Mouse (Mus musculus) limb, embryonic 11.5 days (tissue): ENCODE results near the gene Shank3. TPM values are rescaled to one million over a fixed set of nuclear protein-coding genes. Genes with fewer than 3 reads are reported as not detected.

Experiments used
- ATAC-seq: fragments of 200-750 bp; cut with Nextera tagmentation; 2 replicates; pipeline ENCODE4 v1.8.0; 2017; ENCODE audit warnings: low read depth; ENCODE audit not compliant: insufficient number of reproducible peaks, low FRiP score, low TSS enrichment
- DNase-seq: peaks from one replicate; pipeline ENCODE4 v3.0.0-alpha.2; 2015; ENCODE audit warnings: low spot score
- H3K27ac ChIP-seq: fragments of 300-500 bp; sonication (generic); replicated peaks from 2 replicates; pipeline ENCODE4 v1.5.1; 2014; ENCODE audit warnings: low read depth, mild to moderate bottlenecking, low read length
- H3K27me3 ChIP-seq: fragments of 300-500 bp; sonication (generic); 2 replicates; pipeline ENCODE4 v1.6.1; 2014; ENCODE audit warnings: mild to moderate bottlenecking, low read length, mixed read lengths; ENCODE audit not compliant: control insufficient read depth, insufficient read depth
- H3K36me3 ChIP-seq: fragments of 300-500 bp; sonication (generic); 2 replicates; pipeline ENCODE4 v1.6.1; 2014; ENCODE audit warnings: mild to moderate bottlenecking, low read length, moderate library complexity, mixed read lengths; ENCODE audit not compliant: control insufficient read depth, insufficient read depth
- H3K4me1 ChIP-seq: fragments of 300-500 bp; sonication (generic); 2 replicates; pipeline ENCODE4 v1.6.1; 2014; ENCODE audit warnings: low read length, mixed read lengths; ENCODE audit not compliant: control insufficient read depth, insufficient read depth
- H3K4me2 ChIP-seq: fragments of 300-500 bp; sonication (generic); 2 replicates; pipeline ENCODE4 v1.6.1; 2014; ENCODE audit warnings: low read depth, mild to moderate bottlenecking, moderate library complexity; ENCODE audit not compliant: severe bottlenecking
- H3K4me3 ChIP-seq: fragments of 300-500 bp; sonication (generic); 2 replicates; pipeline ENCODE4 v1.5.1; 2014; ENCODE audit warnings: low read depth, low read length
- H3K9ac ChIP-seq: fragments of 300-500 bp; sonication (generic); 2 replicates; pipeline ENCODE4 v1.6.1; 2014; ENCODE audit warnings: mild to moderate bottlenecking, low read length
- H3K9me3 ChIP-seq: fragments of 300-500 bp; sonication (generic); 2 replicates; pipeline ENCODE4 v1.6.1; 2016; ENCODE audit warnings: low read length; ENCODE audit not compliant: control insufficient read depth
- WGBS: fragments of 180-500 bp; shearing (Covaris S2); extraction: QIAGEN DNeasy Blood & Tissue Kit; methylation state at CpG from one replicate; pipeline ENCODE4 v1.1.7; 2014; 5-methylcytosine and 5-hydroxymethylcytosine counted together
- polyA plus RNA-seq: library from polyadenylated mRNA; unstranded; fragments of >200 nt; fragmentation: Nextera tagmentation; extraction: Ambion mirVana; gene quantifications from 2 replicates; pipeline ENCODE4 v1.2.1, GENCODE M21; 2014

Gene Shank3
- polyA plus RNA-seq, 1 experiment from 2014 or later, result 1.9 TPM

DNA sequence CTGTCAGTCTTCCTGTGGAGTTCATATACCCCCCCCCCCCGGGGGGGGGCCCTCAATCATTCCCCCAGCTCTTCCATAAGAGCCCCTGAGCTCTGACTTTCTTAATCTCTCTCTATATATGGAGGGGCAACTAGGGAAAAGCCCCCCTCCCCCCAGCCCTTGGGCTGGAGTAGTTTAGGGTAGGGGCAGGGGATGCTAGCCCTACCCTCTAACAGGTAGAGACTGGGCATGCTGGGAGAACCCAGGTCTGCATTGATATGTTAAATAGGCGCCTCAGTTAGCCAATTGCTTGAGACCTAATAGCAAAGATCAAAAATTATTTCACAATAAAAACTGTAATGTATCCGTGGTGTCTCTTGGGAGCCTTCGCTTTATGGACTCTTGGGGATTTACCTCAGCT, 93.1 kb downstream of the Shank3 start:
- no peak overlapping the region for H3K9ac ChIP-seq
- WGBS, result 39% methylated on average over 4 of the region's 4 CpGs
- H3K4me3 ChIP-seq, result peak overlapping the region; percentile 81
- H3K27me3 ChIP-seq, result no peaks in the 10 kb centered on the region
- peak overlapping the region; percentile 75 for H3K4me2 ChIP-seq
- 0 out of 2 replicates have a peak, but pooled peaks cover 4% of the 10 kb centered on the region for H3K4me1 ChIP-seq
- no peak for DNase-seq
- peak; percentile 1; the same call in 1 of the 2 replicates for ATAC-seq
- no peaks in the 10 kb centered on the region for H3K9me3 ChIP-seq
- no peak overlapping the region for H3K27ac ChIP-seq
- H3K36me3 ChIP-seq, result no peaks in the 10 kb centered on the region

DNA sequence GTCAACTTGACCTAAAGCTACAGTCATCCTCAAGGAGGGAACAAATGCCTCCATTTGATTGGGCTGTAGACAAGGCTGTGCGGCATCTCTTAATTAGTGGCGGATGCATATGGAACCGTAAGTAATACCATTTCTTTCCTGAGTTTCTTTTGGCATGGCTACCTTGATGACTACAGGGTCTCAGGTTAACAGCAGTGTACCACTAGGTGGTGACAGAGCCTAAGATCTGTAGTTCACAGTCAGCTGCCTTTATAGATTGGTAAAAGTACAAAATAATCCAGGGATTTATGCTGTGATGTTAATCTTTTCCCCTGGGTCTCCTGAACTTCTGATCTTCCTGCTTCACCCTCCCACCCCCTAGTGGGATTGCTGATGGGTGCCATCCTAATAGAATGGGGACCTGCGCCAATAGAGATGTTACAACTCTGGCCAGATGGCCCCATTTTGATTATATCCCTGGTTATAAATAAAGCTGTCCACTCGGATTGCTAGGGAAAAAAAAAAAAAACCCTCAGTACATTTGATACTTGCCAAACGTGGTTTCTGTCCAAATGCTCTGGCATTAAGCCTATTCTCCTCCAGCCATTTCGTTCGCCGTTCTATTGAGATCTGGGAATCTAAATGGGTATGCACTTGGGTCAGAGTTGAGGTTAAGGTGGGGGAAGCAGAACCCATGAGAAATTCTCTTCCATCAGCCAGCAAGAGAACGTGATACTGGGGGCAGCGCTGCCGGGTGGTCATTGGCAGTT, 106.6 kb downstream of the Shank3 start:
- no peak overlapping the region for H3K27ac ChIP-seq
- no peaks in the 10 kb centered on the region for H3K4me1 ChIP-seq
- no peak overlapping the region for H3K4me2 ChIP-seq
- ATAC-seq (no peak), DNase-seq (no peak)
- H3K9ac ChIP-seq, result no peak overlapping the region
- H3K27me3 ChIP-seq, result no peaks in the 10 kb centered on the region
- H3K9me3 ChIP-seq, result no peaks in the 10 kb centered on the region
- H3K4me3 ChIP-seq, result no peak overlapping the region
- WGBS, result 83% methylated on average over 12 of the region's 12 CpGs
- no peaks in the 10 kb centered on the region for H3K36me3 ChIP-seq

DNA sequence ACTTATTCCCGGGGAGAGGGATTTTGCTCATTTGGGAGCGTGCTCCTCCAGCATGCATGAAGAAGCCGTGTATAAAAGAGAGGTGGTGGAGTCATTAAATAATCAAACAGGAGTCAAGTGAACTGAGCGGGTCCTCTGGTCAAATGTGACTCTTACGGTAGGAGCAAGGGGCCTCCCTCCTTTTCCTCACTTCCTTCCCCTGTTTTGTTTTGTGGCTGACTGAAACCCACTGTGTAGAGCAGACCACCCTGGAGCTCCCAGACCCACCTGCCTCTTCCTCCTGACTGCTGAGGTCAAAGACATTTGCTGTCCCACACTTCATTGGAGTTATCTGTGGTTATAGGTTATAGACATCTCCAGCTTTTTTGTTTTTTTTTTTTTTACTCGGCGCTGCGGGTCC, 108.1 kb downstream of the Shank3 start:
- no peak overlapping the region for H3K9ac ChIP-seq
- no peak overlapping the region for H3K4me3 ChIP-seq
- no peaks in the 10 kb centered on the region for H3K36me3 ChIP-seq
- 83% methylated on average over 8 of the region's 8 CpGs for WGBS
- H3K4me1 ChIP-seq, result no peaks in the 10 kb centered on the region
- H3K27ac ChIP-seq, result no peak overlapping the region
- ATAC-seq (no peak), DNase-seq (no peak)
- no peak overlapping the region for H3K4me2 ChIP-seq
- H3K27me3 ChIP-seq, result no peaks in the 10 kb centered on the region
- no peaks in the 10 kb centered on the region for H3K9me3 ChIP-seq

DNA sequence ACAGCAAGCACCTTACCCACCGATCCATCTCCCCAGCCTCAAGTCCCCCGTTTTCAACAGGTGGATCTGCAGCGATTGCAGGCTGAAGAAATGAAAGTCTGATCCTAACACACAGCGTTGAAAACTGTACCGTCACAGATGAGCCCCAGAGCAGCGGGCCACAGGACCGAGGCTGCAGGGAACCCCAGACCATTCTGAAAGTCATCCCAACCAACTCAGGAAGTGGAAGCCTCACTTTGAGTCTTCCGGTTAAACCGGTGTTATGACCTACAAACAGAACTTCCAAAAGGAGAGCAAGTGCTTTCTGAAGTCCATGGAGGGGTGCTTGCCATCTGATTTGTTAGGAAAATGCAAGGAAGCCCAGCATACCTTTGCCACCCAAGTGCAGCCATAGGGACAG, 108.5 kb downstream of the Shank3 start:
- Histone ChIP-seq H3K4me2 (no peak overlapping the region), H3K36me3 (no peaks in the 10 kb centered on the region), H3K27ac (no peak overlapping the region), H3K9ac (no peak overlapping the region), H3K4me1 (no peaks in the 10 kb centered on the region), H3K9me3 (no peaks in the 10 kb centered on the region), H3K4me3 (no peak overlapping the region), H3K27me3 (no peaks in the 10 kb centered on the region)
- DNase-seq (no peak), ATAC-seq (no peak)
- WGBS, result 86% methylated on average over 9 of the region's 9 CpGs

Other genes with a start within 250 kb of the Shank3 start
- gene Sbf1, start 184.3 kb upstream of the Shank3 start, polyA plus RNA-seq, result 60.2 and 62.8 TPM in 2 replicates
- not detected in 2 replicates for gene Adm2, start 176.9 kb upstream of the Shank3 start, polyA plus RNA-seq
- gene Miox, start 165.2 kb upstream of the Shank3 start, polyA plus RNA-seq, result not detected in 2 replicates
- gene Lmf2, start 144.0 kb upstream of the Shank3 start, polyA plus RNA-seq, result 31.6 and 32.1 TPM in 2 replicates
- 176 and 180 TPM in 2 replicates for gene Ncaph2, start 143.9 kb upstream of the Shank3 start, polyA plus RNA-seq
- gene Sco2, start 125.8 kb upstream of the Shank3 start, polyA plus RNA-seq, result 4.9 and 6.3 TPM in 2 replicates
- gene Tymp, start 122.6 kb upstream of the Shank3 start, polyA plus RNA-seq, result 1.9 and 2.2 TPM in 2 replicates
- gene Odf3b, start 120.3 kb upstream of the Shank3 start, polyA plus RNA-seq, result 0.34 TPM in 1 of 2 replicates, not detected in the other
- gene Klhdc7b, start 114.7 kb upstream of the Shank3 start, polyA plus RNA-seq, result not detected in 2 replicates
- not detected in 2 replicates for gene Syce3, start 89.1 kb upstream of the Shank3 start, polyA plus RNA-seq
- gene Cpt1b, start 73.8 kb upstream of the Shank3 start, polyA plus RNA-seq, result 1.0 and 1.2 TPM in 2 replicates
- 1.7 and 2.0 TPM in 2 replicates for gene C730034F03Rik, start 70.0 kb upstream of the Shank3 start, polyA plus RNA-seq
- not detected in 2 replicates for gene Gm44502, start 69.9 kb upstream of the Shank3 start, polyA plus RNA-seq
- gene Chkb, start 69.7 kb upstream of the Shank3 start, polyA plus RNA-seq, result 48.7 and 50.1 TPM in 2 replicates
- 1.3 and 1.5 TPM in 2 replicates for gene Mapk8ip2, start 45.7 kb upstream of the Shank3 start, polyA plus RNA-seq
- gene Arsa, start 22.2 kb upstream of the Shank3 start, polyA plus RNA-seq, result 7.6 and 8.4 TPM in 2 replicates
- 0.17 TPM in 1 of 2 replicates, not detected in the other for gene Acr, start 68.7 kb downstream of the Shank3 start, polyA plus RNA-seq
- 66.9 and 70.3 TPM in 2 replicates for gene Rabl2, start 92.3 kb downstream of the Shank3 start, polyA plus RNA-seq